Mouse (Mus musculus) cerebellum, adult 9-10 months (tissue): ENCODE measurements around the gene Kif4.

Experiments used
- DNase-seq: peaks from one replicate; pipeline ENCODE4 v3.0.0; 2022

Gene Kif4

DNA sequence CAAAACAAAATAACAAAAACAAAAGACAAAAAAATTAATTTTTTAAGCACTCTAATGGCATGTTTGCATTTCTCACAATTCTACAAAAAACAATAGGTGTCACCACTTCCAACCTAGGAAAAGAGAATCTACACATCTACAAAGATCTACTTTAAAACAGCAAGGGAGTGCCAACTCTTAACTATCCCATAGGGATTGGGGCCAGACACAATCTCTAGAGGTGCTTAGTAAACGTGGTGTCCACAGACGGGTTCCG, at the start of gene Kif4:
TSS of gene Kif4 (plus strand) at position 192 of the 256 bp plus-strand sequence.
- no peak for DNase-seq

DNA sequence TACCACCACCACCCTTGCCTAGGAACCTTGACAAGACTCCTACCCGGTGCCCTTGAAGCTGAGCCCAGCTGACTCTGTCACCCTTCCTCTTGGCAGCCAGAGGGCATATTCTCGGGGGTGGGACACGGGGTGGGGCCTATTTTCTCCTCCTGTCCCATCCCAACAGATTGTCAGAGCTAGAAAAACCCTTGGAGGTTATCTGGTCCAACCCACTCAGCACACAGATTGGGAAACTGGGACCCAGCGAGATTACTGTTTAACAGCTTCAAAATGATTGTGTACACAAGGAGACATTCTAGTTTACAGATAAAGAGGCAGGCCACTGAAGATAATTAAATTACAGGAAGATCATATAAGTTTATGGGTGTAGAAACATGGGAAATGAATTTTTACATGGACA, 30.7 kb upstream of the Kif4 start, which contains the start of gene P2ry4:
TSS of gene P2ry4 (minus strand) at position 79 of the 400 bp plus-strand sequence.
- no peak for DNase-seq

DNA sequence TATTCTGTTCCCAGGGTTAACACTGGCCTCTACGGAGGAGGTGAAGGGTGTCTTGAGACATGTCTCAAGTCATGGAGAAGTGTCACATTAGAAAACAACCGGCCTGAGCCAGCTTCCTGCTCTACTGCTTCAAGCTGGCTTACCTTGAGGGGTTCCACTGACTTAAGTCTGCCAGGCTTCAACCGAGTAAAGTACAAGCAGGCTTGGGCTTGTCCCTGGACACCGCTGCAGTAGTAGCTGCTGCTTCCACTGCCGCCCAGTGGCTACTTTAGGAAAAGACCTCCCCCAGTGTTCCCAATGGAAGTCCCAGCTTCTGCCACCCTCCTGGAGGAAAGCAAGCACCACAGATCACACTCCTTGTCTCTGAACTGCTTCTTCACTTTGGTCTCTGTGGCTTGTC, 28.1 kb upstream of the Kif4 start:
- DNase-seq = no peak

DNA sequence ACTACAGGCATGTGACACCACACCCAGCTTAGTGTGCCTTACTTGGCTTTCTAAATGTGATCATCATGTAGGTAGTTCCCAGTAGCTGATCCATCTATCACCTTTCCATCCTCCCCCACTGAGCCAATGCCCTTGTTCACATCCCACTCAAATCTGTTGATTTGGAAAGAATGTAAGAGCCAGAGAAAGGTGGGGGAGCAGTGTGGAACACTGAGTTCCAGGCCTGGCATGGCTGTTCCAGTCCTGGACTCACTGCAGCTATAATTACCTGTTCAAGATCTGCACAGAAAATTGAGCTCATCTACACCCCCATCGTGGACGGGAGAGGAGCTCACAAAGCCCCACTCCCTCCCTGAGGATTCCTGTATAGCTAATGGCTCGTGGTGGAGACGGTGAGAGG, 25.8 kb upstream of the Kif4 start:
- DNase-seq = no peak

DNA sequence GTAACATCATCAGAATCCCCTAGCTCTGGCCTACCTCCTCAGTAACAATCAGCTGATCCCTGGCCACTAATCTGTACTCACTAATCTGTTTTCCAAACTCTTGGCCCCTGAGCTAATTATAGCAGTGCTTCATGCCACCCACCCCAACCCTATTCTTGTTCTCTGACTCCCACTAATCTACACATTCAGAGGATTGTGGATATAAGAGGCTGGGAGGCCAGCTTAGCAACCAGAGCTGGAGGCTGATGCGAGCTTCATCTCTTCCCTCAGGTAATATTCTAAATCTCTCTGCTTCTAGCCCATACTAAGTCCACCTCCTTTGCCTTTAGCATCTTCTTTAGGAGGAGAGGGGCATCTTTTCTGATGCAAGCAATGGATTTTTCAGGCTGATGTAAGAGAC, 20.2 kb upstream of the Kif4 start, which contains the start of gene Arr3:
TSS of gene Arr3 (plus strand) at position 184 of the 400 bp plus-strand sequence.
- no peak for DNase-seq

DNA sequence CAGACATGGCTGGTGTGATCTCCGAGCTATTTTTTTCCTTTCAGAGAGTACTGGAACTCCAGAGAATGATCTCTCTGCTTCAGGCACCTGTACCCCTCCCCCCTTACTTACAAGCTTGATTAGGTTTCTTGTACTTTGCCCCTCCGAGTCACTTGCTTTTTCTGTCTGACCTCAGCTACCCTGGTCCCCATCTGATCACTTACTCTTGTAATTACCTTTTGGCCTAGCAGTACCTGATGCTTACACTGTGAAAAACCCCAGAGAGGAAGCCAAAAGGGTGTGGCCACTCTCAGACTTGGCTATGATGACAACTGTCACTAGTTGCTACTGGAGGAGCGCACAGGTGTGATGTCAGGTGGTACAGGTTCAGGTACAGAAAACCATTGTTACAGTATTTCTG, 7.0 kb upstream of the Kif4 start:
- no peak for DNase-seq

DNA sequence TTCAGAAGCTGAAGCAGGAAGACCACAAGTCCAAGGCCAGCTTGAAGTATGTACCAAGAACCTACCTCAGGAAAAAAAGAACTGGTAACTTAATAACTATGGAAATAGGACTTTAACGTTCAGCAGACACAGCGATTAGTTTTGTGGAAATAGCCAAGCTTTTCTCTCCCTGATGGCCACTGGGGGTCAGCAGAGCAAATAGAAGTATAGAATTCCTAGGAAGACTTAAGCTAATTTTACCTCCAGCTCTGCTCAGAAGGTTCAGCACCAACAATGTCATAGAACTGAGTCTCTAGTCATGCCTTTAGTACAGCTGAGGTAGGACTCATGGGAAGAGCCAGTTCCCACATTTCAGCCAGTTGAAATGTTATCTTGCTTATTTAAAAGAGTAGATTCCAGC, 4.2 kb upstream of the Kif4 start:
- no peak for DNase-seq

DNA sequence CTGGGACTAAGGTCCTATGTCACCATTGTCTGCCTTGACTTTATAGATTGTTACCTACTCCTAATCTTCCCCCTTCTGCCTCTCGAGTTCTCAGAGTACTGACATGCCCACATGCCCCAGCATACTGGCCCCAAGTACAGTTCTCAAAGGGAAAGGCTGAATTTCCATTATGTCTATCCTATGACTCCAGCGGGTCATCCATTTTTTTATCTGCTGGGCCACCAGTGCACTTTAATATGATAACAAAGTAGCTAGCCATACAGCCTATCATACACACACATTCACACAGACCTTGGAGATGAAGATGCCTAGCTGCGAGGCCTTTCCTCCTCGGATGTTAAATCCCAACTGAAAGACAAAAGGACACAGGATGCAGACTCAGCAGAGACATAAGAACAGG, 1.3 kb upstream of the Kif4 start:
- no peak for DNase-seq

DNA sequence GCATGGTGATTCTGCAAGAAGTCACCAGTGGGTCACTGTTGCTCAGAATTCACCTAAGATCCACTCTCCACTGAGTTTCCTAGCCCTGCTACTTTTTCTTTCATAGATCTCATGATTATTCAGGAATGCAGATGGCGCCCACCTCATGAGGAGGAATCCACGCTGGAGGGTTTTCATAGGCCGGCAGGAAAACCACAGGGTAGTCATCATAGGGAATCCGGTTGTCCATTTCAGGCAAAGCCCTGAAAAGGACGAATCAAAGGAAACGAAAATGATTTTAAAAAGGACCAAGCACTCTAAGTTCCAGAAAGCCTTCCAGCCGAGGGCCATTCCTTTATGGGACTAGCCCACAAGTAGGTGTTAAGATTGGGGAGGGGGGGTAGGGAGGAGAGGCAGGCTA, 391 bp upstream of the Kif4 start:
- DNase-seq = peak; percentile 8

DNA sequence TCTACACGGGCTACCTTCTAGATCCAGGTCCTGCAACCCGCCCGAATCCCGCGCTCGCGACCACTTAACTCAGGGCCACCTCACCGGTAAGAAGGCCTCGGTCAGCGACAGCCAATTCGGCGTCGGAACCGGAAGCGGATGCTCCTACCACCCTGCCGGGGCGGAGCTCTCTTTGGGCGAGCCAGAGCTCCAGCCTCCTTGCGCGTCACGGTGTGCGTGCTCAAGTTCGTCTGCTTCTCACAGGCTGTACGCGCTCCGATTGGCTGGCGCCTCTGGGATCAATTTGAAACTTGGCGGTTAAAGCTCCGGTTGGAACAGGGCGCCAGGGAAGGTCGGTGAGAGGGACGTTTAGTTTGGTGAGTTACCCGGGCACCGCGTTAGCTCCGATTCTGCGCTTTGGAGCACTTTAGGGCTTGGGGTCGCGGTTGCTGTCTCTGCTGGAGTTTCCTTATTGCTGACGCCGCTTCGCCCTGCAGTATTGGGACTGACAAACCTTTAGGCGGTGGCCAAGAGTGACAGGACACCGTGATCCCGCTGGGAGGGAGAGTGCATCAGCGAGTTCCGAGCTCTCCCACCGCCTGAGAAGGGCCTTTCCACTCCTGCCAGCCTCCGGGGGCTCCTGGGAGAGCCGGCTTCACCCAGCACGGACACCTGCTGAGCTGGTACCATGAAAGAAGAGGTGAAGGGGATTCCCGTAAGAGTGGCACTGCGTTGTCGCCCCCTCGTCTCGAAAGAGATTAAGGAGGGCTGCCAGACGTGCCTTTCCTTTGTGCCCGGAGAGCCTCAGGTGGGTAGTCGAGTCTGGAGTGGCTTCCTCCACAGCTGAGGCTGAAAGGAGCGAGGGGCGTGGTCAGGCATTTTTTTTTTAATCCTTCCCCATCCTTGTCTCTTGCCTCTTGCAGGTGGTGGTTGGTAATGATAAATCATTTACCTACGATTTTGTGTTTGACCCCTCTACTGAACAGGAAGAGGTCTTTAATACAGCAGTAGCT, 561 bp downstream of the Kif4 start, which contains the start of gene Pdzd11:
TSS of gene Pdzd11 (minus strand) at position 767 of the 992 bp plus-strand sequence.
- peak; percentile 88 for DNase-seq

DNA sequence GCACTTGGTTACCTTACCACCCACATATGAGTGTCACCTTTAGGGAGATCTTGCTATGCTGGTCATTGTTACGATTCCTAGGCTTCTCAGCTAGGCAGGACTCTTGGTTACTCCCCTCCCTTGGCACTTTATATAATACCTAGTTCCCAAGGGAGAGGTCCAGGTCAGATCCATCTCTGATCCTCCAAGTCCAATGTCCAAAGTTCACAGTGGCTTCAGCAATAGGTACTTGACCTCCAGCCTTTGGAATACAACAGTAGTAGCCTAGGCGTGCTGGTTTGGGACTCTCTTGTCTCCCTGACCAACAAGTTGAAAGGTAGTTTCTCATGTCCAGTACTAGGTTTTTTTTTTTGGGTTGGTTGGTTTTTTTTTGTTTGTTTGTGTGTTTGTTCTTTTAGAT, 3.5 kb downstream of the Kif4 start:
- no peak for DNase-seq

DNA sequence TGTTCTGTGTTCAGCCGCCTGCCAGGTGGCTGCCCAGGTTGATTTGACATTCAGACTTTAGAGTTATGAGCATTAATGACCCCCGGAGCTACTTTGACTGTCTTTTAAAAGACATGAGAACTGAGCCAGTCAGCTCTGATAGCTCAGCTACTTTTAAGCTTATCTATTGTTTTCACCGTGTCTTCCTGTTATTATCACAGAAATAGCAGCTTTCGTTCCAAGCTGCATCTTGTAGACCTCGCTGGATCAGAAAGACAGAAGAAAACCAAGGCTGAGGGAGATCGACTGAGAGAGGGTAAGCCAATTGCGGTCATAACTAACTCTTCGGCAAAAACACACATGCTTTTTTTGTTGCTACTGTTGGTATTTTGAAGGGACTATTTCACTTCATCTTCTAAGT, 12.9 kb downstream of the Kif4 start:
- no peak for DNase-seq

DNA sequence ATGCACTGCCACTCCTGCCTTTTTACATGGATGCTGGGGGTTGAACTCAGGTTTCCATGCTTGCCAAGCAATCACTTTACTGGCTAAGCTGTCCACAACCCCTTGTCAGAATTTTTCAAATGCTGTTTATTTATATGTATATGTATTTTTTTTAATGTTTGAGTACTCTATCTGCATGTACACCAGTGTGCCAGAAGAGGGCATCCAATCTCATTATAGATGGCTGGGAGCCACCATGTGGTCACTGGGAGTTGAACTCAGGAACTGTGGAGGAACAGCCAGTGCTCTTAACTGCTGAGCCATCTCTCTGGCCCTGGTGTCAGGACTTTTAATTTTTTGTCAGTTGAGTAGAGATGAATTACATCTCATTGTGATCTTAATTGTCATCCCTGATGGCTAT, 27.3 kb downstream of the Kif4 start:
- no peak for DNase-seq

DNA sequence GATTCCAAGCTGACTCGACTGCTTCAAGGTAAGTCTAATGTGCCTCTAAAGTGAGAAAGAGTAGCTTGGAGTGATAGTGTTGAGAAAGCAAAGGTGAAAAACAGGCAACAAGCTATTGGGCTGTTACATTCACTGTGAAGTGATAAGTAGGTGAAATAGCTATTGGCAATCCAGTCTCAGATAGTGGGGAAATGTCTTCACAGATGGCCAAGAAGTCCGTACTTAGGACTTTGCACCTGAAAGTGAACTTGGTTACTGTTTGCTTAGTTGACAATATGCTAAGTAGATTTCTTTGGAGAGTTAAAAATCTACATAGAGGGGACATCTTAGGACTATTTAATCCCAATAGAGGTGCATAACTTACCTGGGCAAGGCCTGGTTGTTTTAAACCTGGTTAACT, 39.3 kb downstream of the Kif4 start:
- no peak for DNase-seq

DNA sequence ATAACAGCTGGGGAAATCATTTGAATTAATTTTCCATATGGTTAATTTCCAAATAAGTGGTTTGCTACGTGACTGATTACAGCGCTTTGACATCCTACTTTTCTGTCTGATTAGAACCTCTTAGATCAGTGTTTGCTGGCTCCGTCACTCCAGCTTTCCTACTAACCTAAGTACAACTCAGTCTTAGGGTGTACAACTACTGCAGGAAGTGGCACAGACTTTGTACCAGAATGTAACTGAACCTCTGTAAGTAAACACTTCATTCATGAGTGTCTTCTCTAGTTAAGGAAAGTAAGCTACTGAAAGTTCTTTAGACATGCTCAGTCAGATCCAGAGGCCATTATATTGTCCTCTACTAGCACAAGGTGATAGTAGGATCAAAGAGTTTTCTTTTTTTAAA, 52.7 kb downstream of the Kif4 start:
- DNase-seq = no peak

DNA sequence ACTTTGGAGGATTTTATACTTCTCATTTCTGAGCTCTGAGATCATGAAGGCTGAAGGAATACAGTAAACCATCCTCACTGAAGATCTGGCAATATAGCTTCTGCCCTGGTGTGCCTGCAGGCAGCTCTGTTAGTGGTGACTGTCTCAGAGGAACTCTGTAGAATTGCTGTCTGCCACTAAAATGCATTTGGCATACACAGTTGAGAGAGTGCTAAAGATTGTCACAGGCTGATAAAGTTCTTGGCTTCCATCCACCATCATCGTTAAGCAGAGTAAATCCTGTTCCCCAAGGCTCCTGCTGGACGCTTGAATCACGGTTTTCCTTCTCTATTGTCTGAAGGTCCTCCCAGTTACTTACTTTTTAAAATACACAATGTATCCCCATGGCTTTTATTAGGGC, 61.0 kb downstream of the Kif4 start:
- no peak for DNase-seq

DNA sequence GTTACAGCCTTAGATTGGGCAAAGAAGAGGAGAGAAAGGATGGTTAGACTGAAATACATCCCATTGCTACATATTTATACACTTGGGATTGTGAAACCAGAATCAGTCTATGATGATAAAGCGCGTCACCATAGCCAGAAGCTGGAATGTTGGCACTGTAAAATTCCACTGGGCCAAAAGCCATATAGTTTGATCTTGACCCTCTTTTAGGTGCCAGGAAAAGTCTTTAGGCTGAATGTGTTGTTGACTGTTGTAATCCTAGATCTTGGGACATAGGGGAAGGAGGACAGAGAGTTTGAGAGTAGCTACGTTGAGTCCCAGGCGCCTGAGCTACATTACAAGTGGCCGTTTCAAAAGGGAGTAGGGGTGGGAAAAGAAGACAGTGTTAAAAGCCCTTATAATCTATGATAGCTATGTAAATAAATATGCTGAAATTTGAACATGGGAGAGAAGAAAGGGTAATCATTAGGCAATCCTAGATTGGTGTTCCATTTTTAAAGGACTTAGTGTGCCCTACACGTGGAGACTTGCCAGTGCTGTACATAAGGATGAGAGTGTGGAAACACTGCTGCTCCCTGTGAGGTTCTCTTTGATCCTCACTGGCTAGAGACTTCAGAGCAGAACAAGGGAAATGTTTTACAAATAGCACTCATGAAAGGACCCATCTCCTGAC, 62.0 kb downstream of the Kif4 start:
- DNase-seq = no peak

DNA sequence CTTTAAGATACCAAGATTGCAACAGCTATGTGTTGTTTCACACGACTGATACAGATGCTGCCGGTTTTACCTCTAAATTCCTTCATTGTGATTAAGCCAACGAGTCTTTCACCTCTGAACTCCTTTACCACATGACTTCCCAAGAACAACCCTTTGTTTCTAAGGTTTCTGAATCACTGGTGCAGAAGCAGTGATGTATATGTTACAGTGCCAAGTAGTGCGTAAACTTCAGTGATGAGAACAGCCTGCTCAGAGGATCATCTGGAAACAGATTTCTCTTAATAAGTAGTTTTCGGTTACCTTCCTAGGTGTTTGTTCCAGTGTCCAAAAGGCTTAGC, 62.5 kb downstream of the Kif4 start:
- DNase-seq = no peak

DNA sequence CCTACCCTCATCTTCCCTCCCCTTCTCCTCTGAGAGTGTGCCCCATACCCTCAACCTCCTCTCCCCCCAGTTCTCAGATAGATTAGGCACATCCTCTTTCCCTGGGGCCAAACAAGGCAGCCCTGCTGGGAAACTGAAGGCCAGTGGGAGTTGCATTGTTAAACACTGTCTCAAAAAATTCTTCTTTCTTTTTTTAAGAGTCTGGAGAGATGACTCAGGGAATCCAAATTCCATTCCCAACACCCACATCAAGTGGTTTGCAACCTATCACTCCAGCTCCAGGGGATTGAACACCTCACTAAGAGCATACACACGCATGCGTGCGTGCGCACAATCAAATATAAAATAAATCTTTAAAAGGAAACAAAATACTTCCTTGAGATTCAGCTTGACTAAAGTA, 71.2 kb downstream of the Kif4 start:
- no peak for DNase-seq

DNA sequence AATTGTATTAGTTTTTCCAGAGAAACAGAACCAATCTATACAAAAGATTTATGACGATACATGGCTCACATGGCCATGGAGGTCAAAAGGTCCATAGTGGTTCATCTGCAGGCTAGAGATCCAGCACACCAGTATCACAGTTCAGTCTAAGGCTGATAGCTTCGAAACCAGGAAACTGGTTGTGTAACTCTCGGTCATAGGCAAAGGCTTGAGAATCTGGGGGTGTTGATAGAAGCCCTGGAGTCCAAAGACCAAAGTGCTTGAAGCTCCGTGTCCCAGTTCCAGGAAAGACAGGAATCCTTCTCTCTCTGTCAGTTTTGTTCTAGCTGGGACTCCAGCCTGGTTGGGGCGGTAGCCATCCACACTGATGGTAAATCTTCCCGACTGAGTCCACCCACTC, 82.5 kb downstream of the Kif4 start:
- DNase-seq = no peak

DNA sequence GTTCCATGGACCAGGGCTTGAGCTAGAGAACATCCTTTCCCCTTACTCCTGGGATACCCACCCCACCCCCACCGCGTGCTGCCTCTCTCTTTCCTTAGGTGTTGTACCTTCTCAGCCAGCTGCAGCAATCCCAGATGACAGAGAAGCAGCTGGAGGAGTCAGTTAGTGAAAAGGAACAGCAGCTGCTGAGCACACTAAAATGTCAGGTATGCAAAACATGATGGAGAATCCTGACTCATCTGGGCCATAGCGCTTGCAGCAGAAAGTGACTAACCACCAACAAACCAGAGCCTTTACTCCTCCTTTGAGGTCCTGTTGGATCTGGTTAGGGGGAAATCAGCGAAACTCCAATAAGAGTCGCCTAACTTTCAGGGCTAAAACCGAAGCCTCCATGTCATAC, 90.6 kb downstream of the Kif4 start:
- DNase-seq = no peak

DNA sequence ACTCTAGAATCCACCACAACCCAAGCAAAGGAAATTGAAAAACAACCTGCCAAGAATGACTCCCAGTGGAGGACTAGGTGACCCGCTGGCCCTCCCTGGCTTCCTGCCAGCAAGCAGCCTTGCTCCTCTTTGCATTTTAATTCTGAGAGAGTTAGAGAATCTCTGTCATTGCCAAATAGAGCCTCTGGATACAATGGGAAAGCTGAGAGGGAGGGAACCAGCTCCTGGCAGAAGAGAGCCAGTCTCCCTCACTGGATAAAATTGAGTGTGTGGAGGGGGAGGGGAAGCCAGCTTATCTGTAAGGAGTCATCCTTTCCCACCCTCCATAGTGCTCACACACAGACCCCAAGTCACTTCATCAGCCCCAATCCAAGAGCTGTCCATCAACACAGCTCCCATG, 103.4 kb downstream of the Kif4 start:
- DNase-seq = no peak

DNA sequence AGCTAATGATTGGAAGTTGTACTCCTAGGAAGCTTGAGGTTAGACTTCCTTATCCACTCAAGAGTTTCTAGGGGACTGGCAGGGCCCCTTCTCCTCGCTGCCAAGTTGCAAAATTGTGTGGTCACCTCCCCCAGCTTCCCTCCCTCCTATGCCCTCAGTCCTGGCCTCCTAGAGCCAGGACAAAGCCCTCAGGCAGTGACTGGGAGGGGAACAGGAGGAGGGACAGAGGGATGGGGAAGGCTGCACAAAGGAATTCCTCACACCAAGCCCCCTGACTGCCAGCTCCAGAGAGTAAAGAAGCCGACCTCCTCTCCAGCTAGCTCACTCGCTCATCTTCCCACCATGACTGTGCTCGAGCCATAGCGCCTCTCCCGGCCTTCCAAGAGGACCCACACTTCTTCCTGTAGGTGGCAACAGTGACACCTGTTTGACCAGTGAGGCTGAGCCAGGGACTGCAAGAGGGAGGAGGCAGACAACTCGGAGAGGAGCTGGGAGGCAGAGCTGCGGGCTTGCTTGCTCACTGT, 104.2 kb downstream of the Kif4 start, which contains the start of gene Gdpd2:
TSS of gene Gdpd2 (plus strand) at position 209 of the 524 bp plus-strand sequence.
- DNase-seq = peak; percentile 63

DNA sequence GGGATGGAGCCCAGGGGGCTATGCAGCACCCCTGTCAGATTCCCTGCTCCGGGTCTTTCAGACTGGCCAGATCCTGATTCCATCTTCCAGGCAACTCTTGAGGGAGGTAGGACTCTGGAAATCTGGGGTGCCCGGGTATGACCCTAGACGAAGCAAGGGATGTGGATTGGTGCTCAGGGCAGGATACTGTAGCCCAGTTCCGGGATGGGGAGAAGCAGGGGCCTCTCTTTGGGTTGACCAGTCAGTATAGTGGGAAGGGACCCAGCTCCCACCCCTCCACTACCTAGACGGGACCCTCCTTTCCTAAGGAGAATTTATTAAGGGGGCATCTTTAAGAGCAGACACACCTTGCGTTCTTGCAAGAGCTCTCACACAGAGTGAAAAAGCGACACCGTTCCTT, 104.7 kb downstream of the Kif4 start:
- no peak for DNase-seq
